Mouse (Mus musculus): Measurements from ENCODE around the gene Foxi2. TPM values are rescaled to one million over a fixed set of nuclear protein-coding genes. Genes with fewer than 3 reads are reported as not detected.

Gene Foxi2
- polyA plus RNA-seq, 1 experiment from 2014 or later: not detected

GRCm38 (mm10) chr7:135452366-135452765, 42.3 kb downstream of the Foxi2 start:
- 45% methylated on average over 1 of the region's 1 CpGs for WGBS
- Histone ChIP-seq H3K9me3 (ENCODE audit: control insufficient read depth, low read length) (no peaks in the 10 kb centered on the region), H3K27me3 (replicated peaks; ENCODE audit: control insufficient read depth, insufficient read depth, low read length) (no peaks in the 10 kb centered on the region)

GRCm38 (mm10) chr7:135453690-135454089, 43.6 kb downstream of the Foxi2 start:
- Histone ChIP-seq H3K4me1 (ENCODE audit: control insufficient read depth, insufficient read depth, low read length) (no peaks in the 10 kb centered on the region), H3K27me3 (replicated peaks; ENCODE audit: control insufficient read depth, insufficient read depth, low read length) (no peaks in the 10 kb centered on the region), H3K9me3 (ENCODE audit: control insufficient read depth, low read length) (no peaks in the 10 kb centered on the region), H3K4me3 (ENCODE audit: low read length) (no peak overlapping the region), H3K27ac (ENCODE audit: low read length) (no peak overlapping the region), H3K4me2 (ENCODE audit: low read depth, low read length) (no peak overlapping the region), H3K36me3 (ENCODE audit: control insufficient read depth, insufficient read depth, low read length) (no peaks in the 10 kb centered on the region), H3K9ac (ENCODE audit: low read depth, low read length) (no peak overlapping the region)
- WGBS: 47% methylated on average over 3 of the region's 3 CpGs
- no peak for ATAC-seq

More at GRCm38 (mm10) chr7:135452366-135452765, 42.3 kb downstream of the Foxi2 start:
- no peak overlapping the region for H3K4me3 ChIP-seq (ENCODE audit: low read length)
- no peak overlapping the region for H3K4me2 ChIP-seq (ENCODE audit: low read depth, low read length)
- no peak overlapping the region for H3K9ac ChIP-seq (ENCODE audit: low read depth, low read length)
- no peaks in the 10 kb centered on the region for H3K36me3 ChIP-seq (ENCODE audit: control insufficient read depth, insufficient read depth, low read length)
- no peak for ATAC-seq
- H3K4me1 ChIP-seq (ENCODE audit: control insufficient read depth, insufficient read depth, low read length): no peaks in the 10 kb centered on the region
- no peak overlapping the region for H3K27ac ChIP-seq (ENCODE audit: low read length)

Other genes with a start within 250 kb of the Foxi2 start
- not detected in 2 replicates for gene Nps, start 151.6 kb upstream of the Foxi2 start, polyA plus RNA-seq (2015; fragmentation: Nextera tagmentation; extraction: Ambion mirVana)
- 40.3 and 45.1 TPM in 2 replicates for gene Clrn3, start 118.3 kb downstream of the Foxi2 start, polyA plus RNA-seq (2015; fragmentation: Nextera tagmentation; extraction: Ambion mirVana)
- gene Ptpre, start 127.2 kb downstream of the Foxi2 start, polyA plus RNA-seq (2015; fragmentation: Nextera tagmentation; extraction: Ambion mirVana): 2.4 and 2.9 TPM in 2 replicates